ENCODE assay signal across 9 mouse cellular contexts in genomic region chr6:29214776-29215175, GRCm38 (mm10). TPM values are rescaled to one million over a fixed set of nuclear protein-coding genes. Genes with fewer than 3 reads are reported as not detected.
DNase-seq lines count a peak whose midpoint lies in the region; ATAC-seq and TF ChIP-seq lines count a peak whose summit lies in the region.
"Had no signal": no experiment of that assay in that cellular context is flagged by ENCODE, and none has a peak within 500 bp of the region (broad histone marks: within the 10 kb centered on the region; RNA-seq: fewer than 3 reads in every experiment).

No protein-coding gene starts in this region.

- no peak overlapping the region for H3K9ac ChIP-seq in kidney, postnatal 0 days (ENCODE audit: low read depth, low read length)
- H3K9ac ChIP-seq in embryonic facial prominence, embryonic 13.5 days = no peak overlapping the region
- 0 out of 2 replicates have a peak overlapping the region, but pooled peaks have one; percentile 76 for H3K9ac ChIP-seq in neural tube, embryonic 14.5 days (replicated peaks; ENCODE audit: low read depth, low read length)

- no peak for TF ChIP-seq CTCF in kidney, postnatal 0 days (IDR thresholded peaks at IDR 0.05; ENCODE audit: low read depth)

- no peak overlapping the region for H3K4me3 ChIP-seq in kidney, postnatal 0 days (replicated peaks; ENCODE audit: low read depth, low read length)
- H3K4me3 ChIP-seq in embryonic facial prominence, embryonic 13.5 days = no peak overlapping the region
- H3K4me3 ChIP-seq in neural tube, embryonic 14.5 days (ENCODE audit: low read depth, low read length) = peak overlapping the region; percentile 63; the same call in 1 of the 2 replicates

- H3K27ac ChIP-seq in kidney, postnatal 0 days = no peak overlapping the region
- H3K27ac ChIP-seq in embryonic facial prominence, embryonic 13.5 days = no peak overlapping the region
- H3K27ac ChIP-seq in neural tube, embryonic 14.5 days (ENCODE audit: low read depth, low read length) = no peak overlapping the region

- no peaks in the 10 kb centered on the region for H3K36me3 ChIP-seq in kidney, postnatal 0 days (ENCODE audit: insufficient read depth, low read length)
- H3K36me3 ChIP-seq in embryonic facial prominence, embryonic 13.5 days = no peaks in the 10 kb centered on the region
- H3K36me3 ChIP-seq in neural tube, embryonic 14.5 days (ENCODE audit: control insufficient read depth, insufficient read depth, low read length) = no peaks in the 10 kb centered on the region

- no peaks in the 10 kb centered on the region for H3K9me3 ChIP-seq in kidney, postnatal 0 days (replicated peaks; ENCODE audit: low read length)
- H3K9me3 ChIP-seq in embryonic facial prominence, embryonic 13.5 days = no peaks in the 10 kb centered on the region
- H3K9me3 ChIP-seq in neural tube, embryonic 14.5 days (ENCODE audit: control insufficient read depth, low read length) = no peaks in the 10 kb centered on the region

- peak overlapping the region; percentile 99 for H3K4me2 ChIP-seq in kidney, postnatal 0 days (ENCODE audit: low read length)
- H3K4me2 ChIP-seq in embryonic facial prominence, embryonic 13.5 days = 0 out of 2 replicates have a peak overlapping the region, but pooled peaks have one; percentile 99
- peak overlapping the region; percentile 93; the same call in 1 of the 2 replicates for H3K4me2 ChIP-seq in neural tube, embryonic 14.5 days (ENCODE audit: low read depth, low read length)

- WGBS in kidney, postnatal 0 days = 47% methylated on average over 5 of the region's 5 CpGs
- WGBS in embryonic facial prominence, embryonic 13.5 days = 39% methylated on average over 5 of the region's 5 CpGs
- WGBS in neural tube, embryonic 14.5 days = 38% methylated on average over 5 of the region's 5 CpGs

- ATAC-seq in kidney, postnatal 0 days (replicated peaks; ENCODE audit: low FRiP score, low read depth) = no peak
- ATAC-seq in embryonic facial prominence, embryonic 13.5 days (ENCODE audit: insufficient number of reproducible peaks, insufficient read depth, low FRiP score, low TSS enrichment, low read depth) = no peak
- no peak for ATAC-seq in neural tube, embryonic 14.5 days (ENCODE audit: low read depth)

- no peak for DNase-seq in kidney, postnatal 0 days (ENCODE audit: low spot score)
- DNase-seq in kidney, postnatal 14 days = no peak
- peak; percentile 44 for DNase-seq in induced T-regulatory cell, adult 2 months (ENCODE audit: low read depth)
- no peak for DNase-seq in layer of hippocampus, adult 9-11 months
- no peak for DNase-seq in right cerebral cortex, postnatal 4 days
- no peak for DNase-seq in kidney, adult 9 months
- DNase-seq: right cerebral cortex, postnatal 14 days had no signal

- no peaks in the 10 kb centered on the region for H3K27me3 ChIP-seq in kidney, postnatal 0 days (ENCODE audit: insufficient read depth, low read length)
- H3K27me3 ChIP-seq in embryonic facial prominence, embryonic 13.5 days = peaks cover 35% of the 10 kb centered on the region
- H3K27me3 ChIP-seq in neural tube, embryonic 14.5 days (ENCODE audit: control insufficient read depth, insufficient read depth, low read length) = peaks cover 7% of the 10 kb centered on the region; the same call in 1 of the 2 replicates

- peaks cover 17% of the 10 kb centered on the region for H3K4me1 ChIP-seq in kidney, postnatal 0 days (replicated peaks; ENCODE audit: insufficient read depth, low read length)
- peaks cover 37% of the 10 kb centered on the region for H3K4me1 ChIP-seq in embryonic facial prominence, embryonic 13.5 days
- H3K4me1 ChIP-seq in neural tube, embryonic 14.5 days (ENCODE audit: control insufficient read depth, insufficient read depth, low read length) = peaks cover 22% of the 10 kb centered on the region; the same call in 1 of the 2 replicates

RNA-seq across cellular contexts. Expression of gene Impdh1, which starts 1.4 kb away (rescaled TPM):
- 26.3 and 28.0 TPM in 2 replicates for polyA plus RNA-seq in kidney, postnatal 0 days (2015; fragmentation: Nextera tagmentation; extraction: Ambion mirVana)
- polyA plus RNA-seq in embryonic facial prominence, embryonic 13.5 days (2015; fragmentation: Nextera tagmentation; extraction: Ambion mirVana) = 39.1 and 39.5 TPM in 2 replicates
- 77.6 and 83.7 TPM in 2 replicates for polyA plus RNA-seq in neural tube, embryonic 14.5 days (2014; fragmentation: Nextera tagmentation; extraction: Ambion mirVana)

RNA-seq across cellular contexts. Expression of gene Prrt4, which starts 35.4 kb away (rescaled TPM):
- 0.50 and 0.76 TPM in 2 replicates for polyA plus RNA-seq in kidney, postnatal 0 days (2015; fragmentation: Nextera tagmentation; extraction: Ambion mirVana)
- 1.2 and 1.3 TPM in 2 replicates for polyA plus RNA-seq in embryonic facial prominence, embryonic 13.5 days (2015; fragmentation: Nextera tagmentation; extraction: Ambion mirVana)
- polyA plus RNA-seq in neural tube, embryonic 14.5 days (2014; fragmentation: Nextera tagmentation; extraction: Ambion mirVana) = 8.9 and 14.7 TPM in 2 replicates

RNA-seq across cellular contexts. Expression of gene Rbm28, which starts 50.0 kb away (rescaled TPM):
- polyA plus RNA-seq in kidney, postnatal 0 days (2015; fragmentation: Nextera tagmentation; extraction: Ambion mirVana) = 26.6 and 30.9 TPM in 2 replicates
- 47.4 and 50.6 TPM in 2 replicates for polyA plus RNA-seq in embryonic facial prominence, embryonic 13.5 days (2015; fragmentation: Nextera tagmentation; extraction: Ambion mirVana)
- polyA plus RNA-seq in neural tube, embryonic 14.5 days (2014; fragmentation: Nextera tagmentation; extraction: Ambion mirVana) = 44.5 and 55.4 TPM in 2 replicates

RNA-seq across cellular contexts. Expression of gene Hilpda, which starts 57.5 kb away (rescaled TPM):
- 32.8 and 34.2 TPM in 2 replicates for polyA plus RNA-seq in kidney, postnatal 0 days (2015; fragmentation: Nextera tagmentation; extraction: Ambion mirVana)
- polyA plus RNA-seq in embryonic facial prominence, embryonic 13.5 days (2015; fragmentation: Nextera tagmentation; extraction: Ambion mirVana) = 43.1 and 45.7 TPM in 2 replicates
- polyA plus RNA-seq in neural tube, embryonic 14.5 days (2014; fragmentation: Nextera tagmentation; extraction: Ambion mirVana) = 27.9 and 30.3 TPM in 2 replicates
